Mouse (Mus musculus) cerebellum, postnatal 10 days (tissue): Measurements from ENCODE around the gene Atf7ip.

Source experiments
- DNase-seq, 2 experiments: peaks; one replicate each; pipeline ENCODE4 v3.0.0; 2021; ENCODE audit warnings: mixed read lengths in 2 of 2

Gene Atf7ip

DNA sequence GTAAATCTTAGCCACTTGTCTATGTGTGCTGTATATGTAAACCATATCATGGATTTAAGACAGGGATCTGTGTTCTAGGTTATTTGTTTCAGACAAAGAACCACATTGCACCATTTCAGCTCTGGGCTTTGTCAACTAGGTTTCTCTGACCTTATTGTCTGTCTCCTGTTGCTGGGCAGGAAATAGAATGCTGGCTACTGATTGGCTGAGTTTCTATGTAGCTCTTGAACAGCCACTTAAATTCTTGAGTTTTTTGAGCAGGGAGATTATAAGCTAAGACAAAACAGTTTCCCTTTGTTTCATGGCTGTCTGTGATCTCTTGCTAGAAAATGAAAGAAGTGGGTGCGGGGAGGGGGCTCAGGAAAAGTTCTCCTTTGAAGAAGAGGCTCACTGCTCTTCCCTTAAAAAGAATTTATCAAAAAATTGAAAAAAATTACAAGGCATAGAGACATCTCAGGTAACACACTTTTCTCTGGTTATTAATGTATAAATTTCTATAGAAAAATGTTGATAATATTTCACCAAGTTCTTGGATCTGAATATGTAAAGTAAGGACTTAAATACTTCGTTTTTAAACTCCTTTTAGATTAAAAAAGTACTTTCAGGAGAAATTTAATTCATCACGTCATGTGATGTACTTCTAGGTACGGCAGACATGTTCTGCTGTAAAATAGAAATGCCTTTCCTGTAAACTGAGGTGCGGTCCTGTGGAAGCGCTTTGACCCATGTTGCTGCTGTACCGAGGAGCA, 49.0 kb downstream of the Atf7ip start:
- peak in 1 of 2 experiments; percentile 41 for DNase-seq

- peak; percentile 77 to 82 for DNase-seq
Observed at GRCm38 (mm10) chr6:136555523-136555915, 49.6 kb downstream of the Atf7ip start.

- DNase-seq, result peak in 1 of 2 experiments; percentile 15
Observed at GRCm38 (mm10) chr6:136558288-136559005, 52.5 kb downstream of the Atf7ip start.

GRCm38 (mm10) chr6:136566002-136566401, 60.0 kb downstream of the Atf7ip start:
- DNase-seq, result no peak

GRCm38 (mm10) chr6:136590739-136591138, 84.8 kb downstream of the Atf7ip start:
- DNase-seq, result no peak

DNA sequence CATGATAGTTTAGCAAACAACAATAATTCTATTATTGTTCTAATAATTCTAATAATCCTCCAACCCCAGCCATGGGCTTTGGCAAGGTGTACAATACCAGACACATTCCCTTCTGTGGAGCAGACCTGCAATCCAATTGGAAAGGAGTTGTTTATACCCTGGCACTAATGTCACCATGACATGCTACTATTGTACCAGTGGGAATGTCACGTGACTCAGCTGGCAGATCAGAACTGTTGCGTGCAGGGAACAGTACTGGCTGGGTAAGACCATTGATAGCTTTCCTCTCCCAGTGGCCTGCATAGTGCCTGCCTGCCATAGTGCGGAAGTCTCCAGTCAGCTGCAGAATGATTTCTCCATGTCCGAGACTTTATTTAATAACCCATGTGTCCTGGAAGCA, 88.6 kb downstream of the Atf7ip start:
- no peak for DNase-seq

DNA sequence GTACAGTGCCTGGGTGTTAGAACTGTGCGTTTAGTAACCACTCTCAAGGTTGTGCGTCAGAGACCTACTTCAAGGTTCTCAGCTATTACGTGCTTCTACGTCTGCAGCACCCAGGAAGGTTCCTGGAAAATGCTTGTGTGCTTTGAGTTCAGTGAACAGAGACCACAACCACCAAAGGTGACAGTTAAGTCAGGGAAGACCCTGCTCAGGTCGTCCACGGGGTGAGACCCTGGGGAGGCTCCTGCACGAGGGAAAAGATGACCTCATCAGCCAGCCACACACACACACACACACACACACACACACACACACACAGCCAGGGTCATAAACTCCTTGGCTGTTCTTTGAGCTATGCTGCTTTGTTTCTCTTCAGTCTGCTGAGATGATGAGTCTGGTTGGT, 96.6 kb downstream of the Atf7ip start:
- DNase-seq, result no peak

DNA sequence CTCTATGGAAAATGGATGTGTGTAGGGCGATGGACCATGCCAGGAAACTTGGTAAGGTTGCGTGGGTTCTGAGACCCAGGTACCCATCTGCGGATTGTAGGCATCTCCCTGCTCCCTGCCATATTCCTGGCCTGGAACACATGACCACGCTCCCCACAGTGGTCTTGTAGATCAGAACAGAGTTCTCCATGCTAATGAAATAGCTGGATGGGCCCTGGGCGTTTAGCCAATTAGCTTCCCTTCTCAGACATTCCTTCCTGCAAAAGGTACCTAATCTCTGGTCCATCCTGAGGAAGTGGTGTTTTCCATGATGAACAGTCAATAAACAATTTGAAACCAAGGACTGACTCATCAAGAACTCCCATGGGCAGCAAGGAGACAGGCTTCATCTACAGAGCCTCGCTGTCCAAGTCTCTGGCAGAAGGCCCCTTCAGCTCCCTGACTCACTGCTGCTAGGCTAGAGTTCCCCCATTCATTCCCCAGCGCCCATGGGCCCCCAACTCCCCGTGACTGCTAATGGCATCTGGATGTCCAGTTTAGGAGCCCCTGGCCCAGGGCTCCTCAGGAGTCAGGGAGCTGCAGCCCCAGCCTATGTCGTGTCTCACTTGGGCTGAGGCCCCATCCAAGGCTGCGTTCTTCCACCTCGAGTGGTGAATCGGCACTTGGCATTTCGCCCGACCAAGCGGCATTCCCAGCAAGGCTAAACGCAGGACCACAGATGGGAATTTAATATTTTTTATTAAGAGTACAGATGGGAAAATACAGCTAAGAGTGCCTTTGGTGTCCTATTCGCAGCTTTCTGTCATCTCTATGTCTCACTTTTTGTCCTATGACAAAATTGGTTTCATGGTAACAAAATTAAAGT, 105.6 kb downstream of the Atf7ip start:
- DNase-seq, result peak; percentile 75 to 78

- DNase-seq, result peak in 1 of 2 experiments; percentile 40
Observed at GRCm38 (mm10) chr6:136612312-136612711, 106.3 kb downstream of the Atf7ip start.

DNA sequence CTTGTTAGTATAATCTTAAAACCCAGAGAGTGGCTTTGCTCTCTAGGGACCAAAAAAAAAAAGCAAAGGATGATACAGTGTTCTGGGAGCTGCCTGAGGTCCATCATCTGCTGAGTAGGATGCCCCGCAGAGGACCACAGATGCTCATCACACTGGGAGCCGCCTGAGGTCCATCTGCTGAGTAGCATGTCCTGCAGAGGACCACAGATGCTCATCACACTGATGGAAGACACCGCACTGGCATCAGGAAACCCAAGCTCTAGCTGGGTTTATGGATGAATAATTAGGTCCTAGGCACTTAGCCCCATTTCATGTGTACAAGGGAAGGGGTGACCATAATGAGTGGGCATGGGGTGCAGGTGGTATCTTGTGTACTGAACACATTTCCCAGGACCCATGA, 108.2 kb downstream of the Atf7ip start:
- peak; percentile 72 to 83 for DNase-seq

GRCm38 (mm10) chr6:136620361-136621139, 114.6 kb downstream of the Atf7ip start:
- peak; percentile 92 to 95 for DNase-seq

DNA sequence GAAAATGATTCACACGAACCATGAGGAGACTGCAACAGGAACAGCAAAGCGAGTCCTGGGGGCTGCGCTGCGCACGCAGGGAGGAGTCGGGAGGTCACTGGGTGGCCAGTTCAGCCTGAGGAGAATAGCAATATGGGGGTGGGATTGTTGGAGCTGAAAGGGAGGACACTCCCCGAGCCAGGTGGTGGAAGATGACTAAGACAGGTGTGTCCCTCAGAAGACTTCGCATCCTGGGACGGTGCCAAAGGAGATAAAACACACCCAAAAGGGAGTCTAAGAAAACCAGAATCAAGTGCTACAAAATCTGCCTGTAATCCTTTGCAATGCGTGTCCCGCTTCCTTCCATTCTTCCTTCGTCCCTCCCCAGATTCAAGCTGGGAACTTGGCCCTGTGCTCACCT, 119.5 kb downstream of the Atf7ip start:
- no peak for DNase-seq

- DNase-seq, result no peak
Observed at GRCm38 (mm10) chr6:136629639-136630038, 123.7 kb downstream of the Atf7ip start.

DNA sequence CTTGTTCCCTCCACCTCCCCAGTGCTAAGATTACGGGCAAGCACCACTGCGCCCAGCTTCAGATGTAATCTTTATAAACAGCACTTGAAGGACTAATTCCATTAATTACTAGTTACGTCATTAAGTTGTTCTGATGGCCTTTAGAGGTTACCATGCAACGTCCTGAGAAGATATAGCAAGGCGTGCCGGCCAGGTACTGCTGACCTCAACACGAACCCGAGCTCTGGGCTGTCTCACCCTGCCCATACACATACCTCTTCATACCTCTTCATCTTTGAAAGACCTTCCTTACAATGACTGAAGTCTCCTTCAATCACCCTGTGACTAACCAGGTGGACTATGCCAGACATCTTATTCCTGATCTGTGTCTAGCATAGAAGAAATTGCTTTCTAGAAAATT, 125.6 kb downstream of the Atf7ip start:
- no peak for DNase-seq

GRCm38 (mm10) chr6:136631945-136632534, 126.1 kb downstream of the Atf7ip start:
- DNase-seq, result no peak

DNA sequence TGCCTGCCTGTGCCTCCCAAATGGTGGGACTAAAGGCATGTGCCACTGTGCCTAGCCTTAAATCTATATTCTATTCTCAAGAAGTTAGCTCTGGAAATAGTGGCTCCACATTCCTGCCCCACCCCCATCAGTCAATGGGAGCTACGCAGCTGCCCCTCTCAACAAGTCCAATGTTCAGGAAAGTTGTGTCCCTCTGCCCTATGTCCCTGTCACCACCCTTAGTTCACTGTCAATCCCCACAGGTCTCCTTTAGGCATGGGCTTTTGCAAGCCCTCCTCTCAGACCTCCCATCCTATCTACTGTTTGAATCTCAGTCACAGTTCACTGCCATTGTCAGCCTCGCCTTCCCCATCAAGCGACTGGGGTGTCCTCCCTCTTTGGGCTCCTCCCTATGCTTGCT, 127.2 kb downstream of the Atf7ip start:
- DNase-seq, result no peak

GRCm38 (mm10) chr6:136633719-136634118, 127.8 kb downstream of the Atf7ip start:
- no peak for DNase-seq

- no peak for DNase-seq
Observed at GRCm38 (mm10) chr6:136634982-136635381, 129.0 kb downstream of the Atf7ip start.

GRCm38 (mm10) chr6:136644171-136644570, 138.2 kb downstream of the Atf7ip start:
- DNase-seq, result peak in 1 of 2 experiments; percentile 21

DNA sequence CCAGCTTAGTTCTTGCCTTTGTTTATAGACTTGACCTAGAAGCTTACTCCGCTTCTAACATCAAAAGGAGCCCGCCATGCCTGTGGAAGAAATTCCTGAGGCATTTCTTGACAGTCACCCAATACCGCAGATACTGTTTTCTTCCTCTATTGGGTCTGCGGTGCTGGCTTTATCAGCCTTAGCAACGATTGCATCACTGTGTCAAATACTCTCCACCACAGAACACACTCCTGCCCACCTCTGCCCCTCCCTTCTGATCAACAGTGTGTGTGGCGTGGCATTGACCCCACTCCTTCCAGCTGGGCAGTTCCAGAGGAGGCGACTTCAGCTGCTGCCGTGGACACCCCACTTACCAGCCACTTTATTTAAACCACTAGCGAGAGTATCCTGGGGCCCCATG, 139.8 kb downstream of the Atf7ip start:
- DNase-seq, result no peak

DNA sequence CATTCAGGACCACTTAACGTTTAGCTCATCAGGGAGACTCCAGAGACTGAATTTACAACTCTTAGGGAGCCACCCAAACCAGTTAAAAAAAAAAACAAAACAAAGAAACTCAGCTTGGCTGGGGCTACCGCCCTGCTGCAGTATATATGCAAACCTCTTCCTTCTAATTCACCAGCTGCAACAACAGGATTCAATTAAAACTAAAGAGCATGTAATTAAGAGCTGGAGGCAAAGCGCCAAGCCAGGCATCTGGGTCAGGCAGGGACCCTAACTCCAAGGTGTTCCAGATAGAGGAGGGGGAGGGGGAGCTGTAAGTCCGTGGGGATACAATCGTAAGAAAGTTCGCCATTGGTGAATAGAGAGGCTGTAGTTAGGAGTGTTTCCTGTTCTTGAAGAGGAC, 140.2 kb downstream of the Atf7ip start:
- DNase-seq, result no peak

GRCm38 (mm10) chr6:136647455-136647861, 141.5 kb downstream of the Atf7ip start:
- DNase-seq, result no peak
